Comparison of ENCODE assay signal across 9 mouse cellular contexts in the genomic region with DNA sequence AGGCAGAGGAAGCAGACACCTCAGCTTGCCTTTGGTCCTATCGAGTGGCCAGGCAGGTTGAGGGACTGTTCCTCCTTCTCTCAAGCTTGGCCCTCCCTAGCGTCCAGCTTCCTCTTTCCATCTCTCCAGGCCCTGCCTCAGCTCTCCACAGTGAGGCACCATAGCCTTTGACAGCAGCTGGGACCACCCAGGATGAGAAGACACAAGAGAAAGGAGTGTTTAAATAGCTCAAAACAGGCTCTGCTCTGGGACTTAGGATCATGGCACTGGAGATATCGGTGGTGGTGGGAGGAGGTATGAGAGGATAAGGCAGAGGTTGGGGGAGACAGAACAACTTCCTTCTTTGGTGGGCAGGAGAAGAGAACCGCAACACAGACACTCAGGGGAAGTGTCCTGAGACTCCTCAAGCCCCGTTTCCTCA.
DNase-seq lines count a peak whose midpoint lies in the region; ATAC-seq and TF ChIP-seq lines count a peak whose summit lies in the region.
"Had no signal": no experiment of that assay in that cellular context is flagged by ENCODE, and none has a peak within 500 bp of the region (broad histone marks: within the 10 kb centered on the region; RNA-seq: fewer than 3 reads in every experiment).

No protein-coding gene starts in this region.

- H3K4me2 ChIP-seq in kidney, postnatal 0 days (ENCODE audit: low read length): no peak overlapping the region
- no peak overlapping the region for H3K4me2 ChIP-seq in forebrain, embryonic 11.5 days (ENCODE audit: low read depth, low read length, severe bottlenecking)

- 62% methylated on average over 5 of the region's 5 CpGs for WGBS in kidney, postnatal 0 days
- WGBS in forebrain, embryonic 11.5 days: 69% methylated on average over 5 of the region's 5 CpGs

- ATAC-seq in kidney, postnatal 0 days (replicated peaks; ENCODE audit: low FRiP score, low read depth): no peak
- peak; percentile 67 for ATAC-seq in monocyte, adult 5-6 weeks (replicated peaks; ENCODE audit: insufficient number of reproducible peaks, low FRiP score, low TSS enrichment, poor library complexity, severe bottlenecking)
- no peak for ATAC-seq in forebrain, embryonic 11.5 days (replicated peaks; ENCODE audit: low FRiP score)
- ATAC-seq: Patski had no signal

- peak; percentile 58 for TF ChIP-seq CTCF in kidney, postnatal 0 days (IDR thresholded peaks at IDR 0.05; ENCODE audit: low read depth)

- peak; percentile 64 for DNase-seq in kidney, postnatal 0 days (ENCODE audit: low spot score)
- no peak for DNase-seq in kidney, adult 9 months
- DNase-seq in MEL-GATA-1-ER (ENCODE audit: extremely low read depth, low read depth): peak; percentile 98
- peak; percentile 34 for DNase-seq in liver
- no peak for DNase-seq in cerebellum, adult 8-10 months
- no peak for DNase-seq in forebrain, embryonic 11.5 days (ENCODE audit: low spot score)
- DNase-seq: cerebellum, postnatal 14 days had no signal

- H3K9ac ChIP-seq in kidney, postnatal 0 days (ENCODE audit: low read depth, low read length): no peak overlapping the region
- no peak overlapping the region for H3K9ac ChIP-seq in forebrain, embryonic 11.5 days (ENCODE audit: low read length)

- H3K4me1 ChIP-seq in kidney, postnatal 0 days (replicated peaks; ENCODE audit: insufficient read depth, low read length): no peaks in the 10 kb centered on the region
- peaks cover under 1% of the 10 kb centered on the region; the same call in 1 of the 2 replicates for H3K4me1 ChIP-seq in forebrain, embryonic 11.5 days (replicated peaks; ENCODE audit: control insufficient read depth, insufficient read depth, low read length)

- no peaks in the 10 kb centered on the region for H3K36me3 ChIP-seq in kidney, postnatal 0 days (ENCODE audit: insufficient read depth, low read length)
- no peaks in the 10 kb centered on the region for H3K36me3 ChIP-seq in forebrain, embryonic 11.5 days (ENCODE audit: control insufficient read depth, insufficient read depth, low read length)

- H3K9me3 ChIP-seq in kidney, postnatal 0 days (replicated peaks; ENCODE audit: low read length): no peaks in the 10 kb centered on the region
- H3K9me3 ChIP-seq in forebrain, embryonic 11.5 days (ENCODE audit: control insufficient read depth, low read length): no peaks in the 10 kb centered on the region

- no peak overlapping the region for H3K4me3 ChIP-seq in kidney, postnatal 0 days (replicated peaks; ENCODE audit: low read depth, low read length)
- H3K4me3 ChIP-seq in forebrain, embryonic 11.5 days (ENCODE audit: low read depth, low read length): no peak overlapping the region

- no peak overlapping the region for H3K27ac ChIP-seq in kidney, postnatal 0 days
- no peak overlapping the region for H3K27ac ChIP-seq in forebrain, embryonic 11.5 days (ENCODE audit: low read depth, low read length)

- no peaks in the 10 kb centered on the region for H3K27me3 ChIP-seq in kidney, postnatal 0 days (ENCODE audit: insufficient read depth, low read length)
- H3K27me3 ChIP-seq in forebrain, embryonic 11.5 days (ENCODE audit: control insufficient read depth, insufficient read depth, low read length): no peaks in the 10 kb centered on the region
- H3K27me3 ChIP-seq: Patski had no signal

Comparison
In these comparisons a context has a peak if more than half of its experiments do, and no peak if none do; other contexts are left out.
1. DNase-seq: peak in kidney, postnatal 0 days (single experiment), MEL-GATA-1-ER (single experiment) and liver (single experiment); none in kidney, adult 9 months (single experiment), cerebellum, adult 8-10 months (single experiment) and forebrain, embryonic 11.5 days (single experiment).